Mouse (Mus musculus): Measurements from ENCODE around the gene Ylpm1. TPM values are rescaled to one million over a fixed set of nuclear protein-coding genes. Genes with fewer than 3 reads are reported as not detected.

Gene Ylpm1
- polyA plus RNA-seq, 1 experiment from 2014 or later, result 9.2 TPM

DNA sequence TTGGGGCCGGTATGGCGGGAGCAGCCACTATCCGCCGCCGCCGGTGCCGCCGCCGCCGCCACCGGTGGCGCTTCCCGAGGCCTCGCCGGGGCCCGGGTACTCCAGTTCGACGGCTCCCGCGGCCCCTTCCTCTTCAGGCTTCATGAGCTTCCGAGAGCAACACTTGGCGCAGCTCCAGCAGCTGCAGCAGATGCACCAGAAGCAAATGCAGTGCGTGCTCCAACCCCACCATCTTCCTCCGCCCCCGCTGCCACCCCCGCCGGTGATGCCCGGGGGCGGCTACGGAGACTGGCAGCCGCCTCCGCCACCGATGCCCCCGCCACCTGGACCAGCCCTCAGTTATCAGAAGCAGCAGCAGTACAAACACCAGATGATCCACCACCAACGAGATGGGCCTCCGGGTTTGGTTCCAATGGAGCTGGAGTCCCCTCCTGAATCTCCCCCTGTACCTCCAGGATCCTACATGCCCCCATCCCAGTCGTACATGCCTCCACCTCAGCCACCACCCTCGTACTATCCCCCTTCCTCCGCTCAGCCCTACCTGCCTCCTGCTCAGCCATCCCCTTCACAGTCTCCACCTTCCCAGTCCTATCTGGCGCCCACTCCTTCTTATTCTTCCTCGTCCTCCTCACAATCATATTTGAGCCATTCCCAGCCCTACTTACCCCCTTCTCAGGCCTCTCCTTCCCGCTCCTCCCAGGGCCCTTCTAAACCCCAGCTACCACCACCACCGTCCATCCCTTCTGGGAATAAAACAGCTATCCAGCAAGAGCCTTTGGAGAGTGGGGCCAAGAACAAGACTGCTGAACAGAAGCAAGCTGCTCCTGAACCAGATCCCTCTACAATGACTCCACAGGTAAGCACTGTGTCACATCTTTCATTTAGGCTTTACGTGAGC is 629 bp downstream of the Ylpm1 start:
- no peak for TF ChIP-seq EP300 (optimal IDR thresholded peaks at IDR 0.05)
- TF ChIP-seq CTCF (IDR thresholded peaks at IDR 0.05; ENCODE audit: low read depth), result no peak
- H3K27me3 ChIP-seq (ENCODE audit: control insufficient read depth, insufficient read depth, low read length), result no peaks in the 10 kb centered on the region
- peak overlapping the region; percentile 90 for H3K4me2 ChIP-seq (replicated peaks; ENCODE audit: low read depth)
- H3K4me1 ChIP-seq (replicated peaks; ENCODE audit: control insufficient read depth, insufficient read depth), result no peaks in the 10 kb centered on the region; the same call in 1 of the 2 replicates
- DNase-seq (ENCODE audit: low spot score) (peak; percentile 50), ATAC-seq (ENCODE audit: low FRiP score, low TSS enrichment) (peak; percentile 6; the same call in 1 of the 2 replicates)
- peak overlapping the region; percentile 89 for H3K4me3 ChIP-seq (ENCODE audit: low read depth, low read length)
- WGBS, result under 1% methylated on average over 41 of the region's 44 CpGs
- peak overlapping the region; percentile 94 for H3K9ac ChIP-seq (ENCODE audit: low read length)
- H3K36me3 ChIP-seq (ENCODE audit: control insufficient read depth, insufficient read depth, low read length), result no peaks in the 10 kb centered on the region
- peak overlapping the region; percentile 86 for H3K27ac ChIP-seq (replicated peaks)
- no peaks in the 10 kb centered on the region for H3K9me3 ChIP-seq (ENCODE audit: control insufficient read depth, low read length)

DNA sequence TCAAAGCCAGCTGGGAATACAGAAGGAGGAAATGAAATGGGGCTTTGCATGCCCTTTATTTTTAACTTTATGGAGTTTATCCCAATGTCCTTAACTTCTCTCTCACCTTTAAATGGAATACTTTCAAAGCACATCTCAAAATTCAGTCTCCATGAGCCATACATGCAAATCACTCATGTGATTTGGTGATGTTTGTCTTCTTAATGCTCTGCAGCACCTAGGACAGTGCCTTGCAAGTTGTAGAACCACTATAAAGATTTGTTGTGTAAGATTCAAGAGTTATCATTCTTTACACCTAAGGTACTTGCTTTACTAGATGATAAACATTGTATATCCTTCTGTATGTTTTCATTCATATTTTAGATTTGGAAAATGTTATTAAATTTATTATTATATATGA is 2.9 kb downstream of the Ylpm1 start:
- Histone ChIP-seq H3K4me3 (ENCODE audit: low read depth, low read length) (no peak overlapping the region), H3K27me3 (ENCODE audit: control insufficient read depth, insufficient read depth, low read length) (no peaks in the 10 kb centered on the region), H3K4me2 (replicated peaks; ENCODE audit: low read depth) (peak overlapping the region; percentile 21; the same call in 1 of the 2 replicates), H3K36me3 (ENCODE audit: control insufficient read depth, insufficient read depth, low read length) (no peaks in the 10 kb centered on the region), H3K4me1 (replicated peaks; ENCODE audit: control insufficient read depth, insufficient read depth) (no peaks in the 10 kb centered on the region; the same call in 1 of the 2 replicates), H3K9me3 (ENCODE audit: control insufficient read depth, low read length) (no peaks in the 10 kb centered on the region), H3K27ac (replicated peaks) (no peak overlapping the region), H3K9ac (ENCODE audit: low read length) (no peak overlapping the region)
- DNase-seq (ENCODE audit: low spot score), result no peak
- ATAC-seq (ENCODE audit: low FRiP score, low TSS enrichment), result no peak
- TF ChIP-seq EP300 (optimal IDR thresholded peaks at IDR 0.05) (no peak), CTCF (IDR thresholded peaks at IDR 0.05; ENCODE audit: low read depth) (no peak)

GRCm38 (mm10) chr12:85006206-85006605 is 10.1 kb downstream of the Ylpm1 start:
- H3K4me3 ChIP-seq (ENCODE audit: low read depth, low read length), result no peak overlapping the region
- 91% methylated on average over 1 of the region's 1 CpGs for WGBS
- ATAC-seq (ENCODE audit: low FRiP score, low TSS enrichment), result no peak
- no peaks in the 10 kb centered on the region for H3K36me3 ChIP-seq (ENCODE audit: control insufficient read depth, insufficient read depth, low read length)
- H3K27ac ChIP-seq (replicated peaks), result no peak overlapping the region
- no peaks in the 10 kb centered on the region for H3K27me3 ChIP-seq (ENCODE audit: control insufficient read depth, insufficient read depth, low read length)
- no peaks in the 10 kb centered on the region for H3K9me3 ChIP-seq (ENCODE audit: control insufficient read depth, low read length)
- TF ChIP-seq EP300 (optimal IDR thresholded peaks at IDR 0.05) (no peak), CTCF (IDR thresholded peaks at IDR 0.05; ENCODE audit: low read depth) (no peak)
- DNase-seq (ENCODE audit: low spot score), result no peak
- no peak overlapping the region for H3K4me2 ChIP-seq (replicated peaks; ENCODE audit: low read depth)
- no peak overlapping the region for H3K9ac ChIP-seq (ENCODE audit: low read length)
- no peaks in the 10 kb centered on the region for H3K4me1 ChIP-seq (replicated peaks; ENCODE audit: control insufficient read depth, insufficient read depth)

DNA sequence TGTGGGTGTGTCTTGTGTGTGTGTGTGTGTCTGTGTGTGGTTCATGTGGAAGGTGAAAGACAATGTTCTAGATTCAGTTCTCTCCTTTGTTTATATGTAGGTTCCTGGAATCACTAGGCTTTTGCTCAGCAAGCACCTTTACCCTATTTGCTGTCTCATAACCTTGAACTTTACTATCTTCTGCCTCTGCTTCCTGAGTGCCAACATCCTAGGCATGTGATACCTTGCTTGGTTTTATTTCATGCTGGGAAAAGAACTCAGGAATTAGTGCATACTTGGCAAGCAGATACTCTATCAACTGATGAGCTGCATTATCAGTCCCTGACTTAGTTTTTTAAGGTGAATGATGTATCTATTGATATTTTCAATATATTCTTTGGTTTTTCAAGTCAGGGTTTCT is 10.9 kb downstream of the Ylpm1 start:
- DNase-seq (ENCODE audit: low spot score) (no peak), ATAC-seq (ENCODE audit: low FRiP score, low TSS enrichment) (no peak)
- Histone ChIP-seq H3K27me3 (ENCODE audit: control insufficient read depth, insufficient read depth, low read length) (no peaks in the 10 kb centered on the region), H3K36me3 (ENCODE audit: control insufficient read depth, insufficient read depth, low read length) (no peaks in the 10 kb centered on the region), H3K4me2 (replicated peaks; ENCODE audit: low read depth) (no peak overlapping the region), H3K27ac (replicated peaks) (no peak overlapping the region), H3K9ac (ENCODE audit: low read length) (no peak overlapping the region), H3K9me3 (ENCODE audit: control insufficient read depth, low read length) (no peaks in the 10 kb centered on the region), H3K4me3 (ENCODE audit: low read depth, low read length) (no peak overlapping the region), H3K4me1 (replicated peaks; ENCODE audit: control insufficient read depth, insufficient read depth) (no peaks in the 10 kb centered on the region)
- TF ChIP-seq CTCF (IDR thresholded peaks at IDR 0.05; ENCODE audit: low read depth) (no peak), EP300 (optimal IDR thresholded peaks at IDR 0.05) (no peak)

GRCm38 (mm10) chr12:85009776-85010175 is 13.7 kb downstream of the Ylpm1 start:
- 51% methylated on average over 1 of the region's 1 CpGs for WGBS
- Histone ChIP-seq H3K4me3 (ENCODE audit: low read depth, low read length) (no peak overlapping the region), H3K27ac (replicated peaks) (no peak overlapping the region), H3K27me3 (ENCODE audit: control insufficient read depth, insufficient read depth, low read length) (no peaks in the 10 kb centered on the region), H3K4me1 (replicated peaks; ENCODE audit: control insufficient read depth, insufficient read depth) (no peaks in the 10 kb centered on the region), H3K4me2 (replicated peaks; ENCODE audit: low read depth) (no peak overlapping the region), H3K9ac (ENCODE audit: low read length) (no peak overlapping the region), H3K9me3 (ENCODE audit: control insufficient read depth, low read length) (no peaks in the 10 kb centered on the region), H3K36me3 (ENCODE audit: control insufficient read depth, insufficient read depth, low read length) (peaks cover 11% of the 10 kb centered on the region)
- TF ChIP-seq CTCF (IDR thresholded peaks at IDR 0.05; ENCODE audit: low read depth) (no peak), EP300 (optimal IDR thresholded peaks at IDR 0.05) (no peak)
- ATAC-seq (ENCODE audit: low FRiP score, low TSS enrichment), result no peak
- no peak for DNase-seq (ENCODE audit: low spot score)

GRCm38 (mm10) chr12:85010541-85010940 is 14.4 kb downstream of the Ylpm1 start:
- TF ChIP-seq CTCF (IDR thresholded peaks at IDR 0.05; ENCODE audit: low read depth) (no peak), EP300 (optimal IDR thresholded peaks at IDR 0.05) (no peak)
- Histone ChIP-seq H3K36me3 (ENCODE audit: control insufficient read depth, insufficient read depth, low read length) (peaks cover 16% of the 10 kb centered on the region), H3K9ac (ENCODE audit: low read length) (no peak overlapping the region), H3K4me1 (replicated peaks; ENCODE audit: control insufficient read depth, insufficient read depth) (no peaks in the 10 kb centered on the region), H3K4me3 (ENCODE audit: low read depth, low read length) (no peak overlapping the region), H3K9me3 (ENCODE audit: control insufficient read depth, low read length) (no peaks in the 10 kb centered on the region), H3K4me2 (replicated peaks; ENCODE audit: low read depth) (no peak overlapping the region), H3K27me3 (ENCODE audit: control insufficient read depth, insufficient read depth, low read length) (no peaks in the 10 kb centered on the region), H3K27ac (replicated peaks) (no peak overlapping the region)
- 65% methylated on average over 2 of the region's 2 CpGs for WGBS
- DNase-seq (ENCODE audit: low spot score), result no peak
- ATAC-seq (ENCODE audit: low FRiP score, low TSS enrichment), result no peak

Measured in stomach, postnatal 0 days (tissue).